Mouse (Mus musculus): Measurements from ENCODE around the gene Atp9a.
A peak's percentile ranks its signal among the peaks of the same experiment; 100 is the strongest.

The Atp9a gene

DNA sequence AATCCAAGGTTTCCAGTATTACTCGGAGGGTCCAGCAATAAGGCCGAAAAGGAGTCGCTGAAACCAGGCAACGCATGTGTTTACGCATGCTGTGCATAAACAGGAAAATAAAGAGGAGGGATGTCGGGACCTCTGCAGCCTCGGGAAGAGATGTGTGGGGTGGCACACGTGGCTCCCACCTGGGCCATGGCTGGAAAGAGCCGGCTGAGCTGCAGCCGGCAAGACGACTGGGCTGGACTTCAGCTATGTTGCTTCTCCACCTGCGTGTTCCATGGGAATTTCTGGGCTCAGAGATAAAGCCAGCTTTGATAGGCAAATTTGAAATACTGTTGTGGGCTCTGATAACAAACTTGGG lies 139.8 kb downstream of the Atp9a start:
- ATAC-seq (ENCODE audit: low TSS enrichment), result no peak

DNA sequence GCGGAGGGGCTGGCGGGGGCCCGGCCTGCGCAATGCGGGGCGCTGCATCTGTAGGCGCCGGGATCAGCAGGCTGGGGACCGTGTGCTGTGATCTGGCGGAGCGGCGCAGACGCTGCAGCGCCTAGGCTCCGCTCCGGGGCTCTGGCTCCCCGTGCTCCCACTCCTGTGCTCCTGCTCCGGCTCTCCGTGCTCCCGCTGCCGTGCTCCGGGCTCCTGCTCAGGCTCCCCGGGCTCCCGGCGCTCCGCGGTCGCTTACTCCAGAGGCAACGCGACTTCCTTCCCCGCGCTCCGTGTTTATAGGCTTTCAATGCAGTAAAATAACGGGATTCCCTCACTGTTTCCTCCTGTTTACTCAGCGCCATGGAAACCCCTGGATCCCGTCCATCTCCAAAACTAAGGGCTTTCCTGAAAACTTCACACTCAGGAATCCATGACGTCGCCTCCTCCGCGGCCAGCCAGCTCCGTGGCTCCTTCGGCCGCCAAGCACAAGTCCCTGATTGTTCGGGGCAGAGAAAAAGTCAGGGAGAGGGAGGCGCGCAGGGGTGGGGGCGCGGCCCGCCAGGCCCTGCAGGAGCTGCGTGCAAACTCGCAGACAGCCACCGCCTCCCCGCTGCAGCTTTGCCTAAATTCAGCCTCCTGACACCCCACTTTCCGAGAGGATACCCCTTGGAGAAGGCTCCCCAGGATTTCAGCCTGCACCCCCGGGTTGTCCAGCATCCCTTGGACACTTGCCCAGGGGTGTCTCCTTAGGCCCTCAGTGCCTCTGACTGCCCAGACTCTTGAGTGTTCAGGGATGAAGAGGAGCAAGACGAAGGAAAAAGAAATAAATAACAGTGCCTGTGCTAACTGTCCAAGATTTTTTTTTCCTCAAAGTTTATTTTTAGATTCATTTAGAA lies 140.5 kb downstream of the Atp9a start, which contains the start of gene Nfatc2:
Gene Nfatc2 (minus strand): TSS at position 167 of the 896 bp plus-strand sequence.
- ATAC-seq (ENCODE audit: low TSS enrichment), result peak; percentile 60

DNA sequence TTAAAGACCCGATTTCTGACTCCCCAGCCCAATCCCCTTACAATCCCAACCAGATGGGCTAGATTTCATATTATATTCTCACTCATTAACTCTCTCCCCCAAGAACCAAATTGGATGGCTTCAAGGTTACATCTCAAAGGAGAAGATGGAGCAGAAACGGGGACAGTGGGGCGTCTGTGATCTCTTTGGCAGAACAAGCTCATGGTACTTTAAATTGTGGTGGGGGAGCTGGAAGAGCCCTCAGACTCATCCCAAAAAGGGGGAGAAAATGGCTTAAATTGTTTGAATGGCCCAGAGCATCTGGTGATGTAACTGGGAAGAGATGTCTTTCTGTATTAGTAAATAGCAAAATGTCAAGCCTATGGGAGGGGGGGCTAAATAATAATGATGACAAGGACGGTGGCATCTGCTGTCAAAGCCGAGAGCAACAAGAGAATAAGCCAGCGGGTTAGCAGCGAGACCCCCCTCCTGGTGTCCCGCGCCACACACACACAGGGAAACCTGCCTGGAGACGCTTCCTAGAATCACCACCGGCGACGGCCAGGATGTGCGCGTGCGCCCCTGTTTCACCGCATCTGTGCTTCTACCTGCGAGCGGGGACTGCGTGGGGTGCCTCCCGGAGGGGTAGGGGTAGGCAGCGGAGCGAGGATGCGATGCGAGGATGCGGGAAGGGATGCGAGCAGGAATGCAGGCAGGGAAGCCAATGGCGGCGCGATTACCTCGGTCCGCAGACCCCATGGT lies 141.3 kb downstream of the Atp9a start:
- peak; percentile 73 for ATAC-seq (ENCODE audit: low TSS enrichment)

DNA sequence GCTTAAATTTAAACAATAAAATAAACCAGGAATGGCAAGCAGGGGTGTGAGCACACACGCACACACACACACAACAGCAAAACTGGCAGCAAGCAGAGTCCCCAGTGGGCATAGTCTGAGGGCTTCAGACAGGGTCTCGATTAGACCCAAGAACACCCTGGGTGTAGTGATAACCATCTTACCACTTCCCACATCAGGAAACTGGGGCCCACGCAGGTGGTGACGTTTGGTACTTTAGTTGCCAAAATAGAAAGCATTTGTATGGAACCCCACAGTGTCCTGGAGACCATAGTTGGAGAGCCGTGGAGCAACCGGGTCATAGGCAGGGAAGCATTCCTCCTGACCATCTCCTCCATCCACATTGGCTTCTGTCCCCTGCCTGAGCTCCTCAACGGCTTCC lies 146.5 kb downstream of the Atp9a start:
- ATAC-seq (ENCODE audit: low TSS enrichment), result no peak

DNA sequence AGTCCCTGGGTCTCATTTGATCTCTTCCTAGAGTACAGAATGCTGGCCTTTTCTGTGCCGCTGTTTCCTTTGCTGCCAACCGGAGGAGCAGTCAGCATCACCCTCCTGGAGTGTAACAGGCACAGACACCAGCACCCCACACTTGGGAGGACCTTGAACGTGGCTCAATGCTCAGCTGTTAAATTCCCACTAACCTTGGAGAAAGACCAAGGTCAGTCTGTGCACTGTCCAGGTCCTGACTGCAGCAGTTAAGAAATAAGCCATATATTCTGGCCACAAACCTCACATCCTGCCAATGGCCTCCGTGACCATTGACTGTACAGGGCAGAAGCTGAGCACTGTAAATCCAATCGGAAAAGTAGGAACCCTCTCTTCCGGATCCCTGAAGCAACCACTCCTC lies 148.5 kb downstream of the Atp9a start:
- no peak for ATAC-seq (ENCODE audit: low TSS enrichment)

DNA sequence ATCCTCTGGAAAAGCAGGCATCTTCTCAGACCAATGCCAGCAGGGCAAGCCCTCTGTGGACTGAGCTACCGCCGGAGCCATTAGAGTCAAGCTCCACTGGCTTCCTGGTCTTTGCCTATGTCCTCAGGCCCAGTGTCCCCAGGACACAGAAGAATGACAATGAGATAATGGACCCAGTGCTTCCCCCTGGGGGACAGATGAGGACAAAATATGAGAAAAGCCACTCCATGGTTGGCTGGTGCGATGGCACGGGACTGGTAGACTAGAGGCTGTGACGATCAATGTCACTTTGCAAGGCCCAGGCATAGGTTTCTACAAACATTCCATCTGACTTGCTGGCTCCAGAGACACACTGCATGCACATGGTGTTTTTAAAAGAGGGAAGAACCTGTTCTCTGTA lies 149.2 kb downstream of the Atp9a start:
- no peak for ATAC-seq (ENCODE audit: low TSS enrichment)

DNA sequence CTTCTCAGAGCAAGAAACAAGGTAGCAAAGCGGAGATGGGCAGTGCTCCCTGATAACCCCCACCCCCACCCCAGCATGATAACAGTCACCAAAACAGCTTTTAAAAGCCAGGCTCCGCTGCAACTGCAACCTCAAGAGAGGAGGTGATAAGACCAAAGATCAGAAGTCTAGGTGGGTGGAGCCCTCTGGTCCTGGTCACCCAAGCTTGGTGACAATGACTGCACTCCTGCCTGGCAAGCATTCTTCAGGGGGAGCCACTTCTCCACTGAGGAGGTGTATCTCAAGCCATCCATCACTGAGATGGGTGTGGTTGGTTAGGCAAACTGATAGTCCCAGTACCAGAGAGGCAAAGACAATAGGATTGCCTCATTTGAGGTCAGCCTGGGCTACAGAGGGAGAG lies 151.1 kb downstream of the Atp9a start:
- ATAC-seq (ENCODE audit: low TSS enrichment), result no peak

DNA sequence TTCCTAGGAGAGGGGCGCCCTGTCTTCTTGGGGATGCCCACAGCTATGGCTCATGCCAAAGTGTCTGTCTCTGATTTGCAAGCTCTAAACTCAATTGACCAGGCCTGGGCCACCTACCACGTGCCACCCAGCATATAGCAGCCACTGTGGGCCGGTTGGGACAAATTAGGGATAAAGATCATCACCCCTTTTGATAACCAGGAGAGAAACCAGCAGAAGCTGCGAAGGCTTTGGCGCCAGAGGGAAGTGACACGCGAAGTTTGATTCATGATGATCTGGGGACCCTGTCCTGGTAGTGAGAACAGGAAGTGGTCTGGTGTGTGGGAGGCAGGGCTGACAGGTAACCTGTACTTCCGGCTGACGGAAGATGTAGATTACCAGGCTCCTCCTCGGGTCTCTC lies 151.7 kb downstream of the Atp9a start:
- ATAC-seq (ENCODE audit: low TSS enrichment), result no peak

DNA sequence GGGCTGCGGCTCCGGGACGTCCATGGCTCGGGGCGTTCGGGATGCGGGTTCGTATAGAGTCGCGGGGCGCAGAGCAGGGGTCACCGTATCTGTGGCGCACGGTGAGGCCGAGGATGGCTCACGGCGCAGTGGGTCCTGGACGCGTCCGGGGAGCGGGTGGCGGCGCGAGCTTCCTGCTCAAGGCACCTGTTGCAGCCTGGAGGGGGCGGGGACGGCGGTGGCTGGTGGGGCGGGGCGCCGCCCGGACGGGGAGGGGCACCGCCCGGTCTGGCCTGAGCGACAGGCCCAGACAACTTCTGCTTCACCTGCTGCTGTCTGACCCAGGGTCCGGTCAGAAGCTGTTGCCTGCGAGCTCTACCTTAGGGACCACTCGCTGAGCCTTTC lies 152.0 kb downstream of the Atp9a start:
- no peak for ATAC-seq (ENCODE audit: low TSS enrichment)

DNA sequence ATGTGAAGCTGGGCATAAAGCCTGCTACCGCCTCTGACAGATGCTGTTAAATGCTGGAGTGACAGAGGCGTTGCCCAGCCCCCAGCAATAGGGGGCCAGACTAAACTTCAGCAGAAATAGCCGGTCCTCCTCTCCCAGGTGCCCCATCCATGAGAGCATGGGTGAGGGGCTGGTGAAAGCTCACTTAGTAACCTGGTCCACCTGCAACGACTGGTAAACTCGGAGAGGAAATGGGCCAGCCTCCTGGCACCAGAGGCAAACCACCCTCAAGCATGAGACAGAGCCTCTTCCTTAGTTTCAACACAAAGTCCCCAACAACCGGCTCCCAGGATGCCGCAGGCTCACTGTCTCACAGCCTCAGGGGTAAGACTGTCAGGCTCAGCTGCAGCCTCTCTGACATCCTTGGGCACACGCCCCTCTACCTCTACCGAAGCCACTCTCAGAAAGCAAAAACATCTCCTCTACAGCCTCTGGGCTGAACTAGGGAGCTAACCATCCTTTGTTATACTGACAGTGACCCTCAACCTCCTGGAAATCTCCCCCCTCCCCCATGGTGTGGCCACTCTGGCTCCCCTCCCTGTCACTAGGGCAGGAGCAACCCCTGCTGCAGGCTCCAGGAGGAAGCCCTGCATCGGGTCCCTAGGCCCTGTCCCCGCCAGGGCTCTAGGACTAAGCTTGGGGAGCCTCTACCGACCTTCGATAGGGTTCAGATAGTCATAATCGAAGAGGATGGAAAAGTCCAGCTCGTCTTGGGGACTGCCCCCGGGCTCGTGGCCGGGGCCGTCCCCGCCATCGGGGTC lies 152.6 kb downstream of the Atp9a start:
- peak; percentile 66 for ATAC-seq (ENCODE audit: low TSS enrichment)

DNA sequence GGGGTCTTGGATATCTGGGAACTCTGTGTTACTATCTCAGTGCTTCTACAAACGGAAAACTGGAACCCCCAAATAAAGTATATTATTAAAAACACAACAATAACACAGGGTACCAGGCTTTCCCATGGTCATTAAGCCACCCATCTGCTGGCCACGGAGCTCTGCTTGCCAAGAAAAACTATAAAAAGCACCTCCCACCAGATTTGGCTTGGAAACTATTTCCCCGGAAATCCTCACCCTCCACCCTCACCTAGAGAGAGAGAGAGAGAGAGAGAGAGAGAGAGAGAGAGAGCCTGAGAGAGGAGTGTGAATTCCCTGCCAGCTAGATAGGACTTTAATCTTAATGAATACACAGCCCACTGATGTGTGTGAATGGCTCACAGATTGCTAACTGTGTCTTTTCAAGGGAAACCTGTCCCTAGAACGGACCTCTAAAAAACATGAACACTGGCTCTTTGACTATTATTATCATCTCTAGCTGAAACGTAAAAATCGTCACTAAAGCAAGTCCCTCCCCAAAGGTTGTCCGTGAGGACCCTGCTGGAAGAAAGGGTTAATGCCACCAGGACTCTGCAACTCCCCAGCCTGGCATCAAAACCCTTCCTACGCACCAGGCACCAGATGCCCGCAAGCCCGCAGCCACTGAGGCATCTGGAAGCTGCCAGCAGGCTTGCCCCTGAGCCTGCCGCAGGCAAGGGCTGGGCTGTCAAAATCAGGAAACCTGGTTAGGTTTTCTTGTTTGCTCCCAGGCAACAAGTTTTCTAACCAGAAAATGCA lies 153.4 kb downstream of the Atp9a start:
- peak; percentile 67 for ATAC-seq (ENCODE audit: low TSS enrichment)

DNA sequence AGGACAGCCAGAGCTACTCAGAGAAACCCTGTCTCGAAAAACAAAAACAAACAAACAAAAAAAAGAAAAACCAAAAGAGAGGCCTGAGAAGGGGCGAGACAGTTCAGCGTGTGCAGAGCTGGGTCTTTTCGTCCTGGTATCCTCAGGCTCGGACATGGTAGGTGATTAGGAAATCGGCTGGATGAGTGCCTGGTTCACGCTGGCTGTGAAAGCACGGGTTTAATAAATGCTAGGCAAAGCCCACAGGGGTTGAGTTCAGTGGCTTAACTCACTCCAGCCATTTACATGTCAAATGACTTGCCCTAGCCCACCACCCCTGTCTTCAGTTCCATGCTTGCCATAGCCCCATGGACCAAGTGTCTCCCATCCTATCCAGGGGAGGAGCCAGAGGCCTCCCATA lies 155.1 kb downstream of the Atp9a start:
- ATAC-seq (ENCODE audit: low TSS enrichment), result no peak

DNA sequence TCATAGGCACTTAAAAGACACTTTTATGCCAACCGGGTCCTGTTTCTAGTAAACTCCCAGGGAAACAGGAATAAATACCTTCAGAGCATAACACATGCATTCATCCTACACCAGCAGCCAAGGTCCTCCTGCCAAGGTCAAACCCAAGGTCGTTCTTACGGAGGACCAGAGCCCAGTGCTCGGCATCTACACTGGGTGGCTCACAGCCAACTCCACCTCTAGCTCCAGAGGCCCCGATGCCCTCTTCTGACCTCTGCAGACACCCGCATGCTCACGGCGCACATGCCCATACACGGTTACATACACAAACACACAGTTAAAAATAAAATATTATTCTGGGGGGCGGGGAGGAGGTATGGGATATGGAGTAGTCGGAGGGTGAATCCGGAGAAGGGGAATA lies 155.7 kb downstream of the Atp9a start:
- no peak for ATAC-seq (ENCODE audit: low TSS enrichment)

DNA sequence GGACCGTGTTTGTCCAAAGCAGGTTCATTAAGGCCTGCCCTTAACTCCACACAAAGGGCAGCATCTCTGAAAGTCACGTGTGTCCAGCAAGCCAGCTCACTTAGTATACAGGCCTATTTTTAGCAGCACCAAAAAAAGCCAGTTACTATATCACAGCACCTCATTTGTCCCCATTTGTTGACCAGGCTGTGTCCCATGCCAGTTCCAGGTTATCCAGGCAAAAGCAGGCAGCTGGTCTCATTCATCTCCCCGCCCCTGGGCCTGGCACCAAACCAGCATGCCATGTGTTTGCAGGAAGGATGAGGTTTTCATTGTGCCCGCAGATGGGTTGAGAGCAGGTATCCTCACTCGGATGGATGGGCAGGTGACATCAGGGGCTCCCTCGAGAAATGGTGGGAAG lies 157.4 kb downstream of the Atp9a start:
- no peak for ATAC-seq (ENCODE audit: low TSS enrichment)
